Mouse (Mus musculus): ENCODE results near the gene Mdm2. TPM values are rescaled to one million over a fixed set of nuclear protein-coding genes. Genes with fewer than 3 reads are reported as not detected.
A peak's percentile ranks its signal among the peaks of the same experiment; 100 is the strongest.

Gene Mdm2
- polyA plus RNA-seq, 1 experiment = 36.0 TPM

GRCm38 (mm10) chr10:117709930-117710603, 491 bp downstream of the Mdm2 start:
- H3K4me3 ChIP-seq (ENCODE audit: insufficient read depth, poor library complexity, severe bottlenecking) = peak overlapping the region; percentile 92
- H3K79me2 ChIP-seq (ENCODE audit: control insufficient read depth, insufficient read depth) = peaks cover 60% of the 10 kb centered on the region
- peak; percentile 45 for TF ChIP-seq MYOD1 (IDR thresholded peaks at IDR 0.05; ENCODE audit: control insufficient read depth, insufficient read length, low read depth)
- no peak for TF ChIP-seq CEBPB (IDR thresholded peaks at IDR 0.05; ENCODE audit: low read depth)
- peaks cover 45% of the 10 kb centered on the region for H3K36me3 ChIP-seq (ENCODE audit: control insufficient read depth, insufficient read depth)
- peaks cover 49% of the 10 kb centered on the region for H3K79me3 ChIP-seq (ENCODE audit: low read depth)
- H3K27me3 ChIP-seq (ENCODE audit: control insufficient read depth, insufficient read depth, insufficient read length) = no peaks in the 10 kb centered on the region
- peak overlapping the region; percentile 95 for H3ac ChIP-seq (ENCODE audit: control insufficient read depth, insufficient read length, low read depth)

- TF ChIP-seq MAX (IDR thresholded peaks at IDR 0.05) (no peak), CTCF (IDR thresholded peaks at IDR 0.05; ENCODE audit: control insufficient read depth, insufficient read depth, insufficient read length) (no peak), MYOD1 (IDR thresholded peaks at IDR 0.05; ENCODE audit: control insufficient read depth, insufficient read length, low read depth) (no peak), FOSL1 (IDR thresholded peaks at IDR 0.05; ENCODE audit: insufficient read depth, low read length, poor library complexity, severe bottlenecking) (no peak)
- Histone ChIP-seq H3K36me3 (ENCODE audit: control insufficient read depth, insufficient read depth) (peaks cover 52% of the 10 kb centered on the region), H3ac (ENCODE audit: control insufficient read depth, insufficient read length, low read depth) (peak overlapping the region; percentile 95), H3K4me3 (ENCODE audit: insufficient read depth, poor library complexity, severe bottlenecking) (peak overlapping the region; percentile 92), H3K79me3 (ENCODE audit: low read depth) (peaks cover 56% of the 10 kb centered on the region), H3K79me2 (ENCODE audit: control insufficient read depth, insufficient read depth) (peaks cover 67% of the 10 kb centered on the region), H3K27me3 (ENCODE audit: control insufficient read depth, insufficient read depth, insufficient read length) (no peaks in the 10 kb centered on the region)
These were observed 1.2 kb downstream of the Mdm2 start for GRCm38 (mm10) chr10:117709326-117709830.

GRCm38 (mm10) chr10:117708856-117709255, 1.7 kb downstream of the Mdm2 start:
- H3K4me3 ChIP-seq (ENCODE audit: insufficient read depth, poor library complexity, severe bottlenecking) = peak overlapping the region; percentile 92
- H3K27me3 ChIP-seq (ENCODE audit: control insufficient read depth, insufficient read depth, insufficient read length) = no peaks in the 10 kb centered on the region
- peak overlapping the region; percentile 24 for H3ac ChIP-seq (ENCODE audit: control insufficient read depth, insufficient read length, low read depth)
- peaks cover 57% of the 10 kb centered on the region for H3K36me3 ChIP-seq (ENCODE audit: control insufficient read depth, insufficient read depth)
- no peak for TF ChIP-seq CEBPB (IDR thresholded peaks at IDR 0.05; ENCODE audit: low read depth)
- TF ChIP-seq MYOG (IDR thresholded peaks at IDR 0.05; ENCODE audit: control insufficient read depth, extremely low read depth, insufficient read length) = no peak
- TF ChIP-seq USF1 (IDR thresholded peaks at IDR 0.05; ENCODE audit: low read depth) = no peak
- no peak for TF ChIP-seq FOSL1 (IDR thresholded peaks at IDR 0.05; ENCODE audit: insufficient read depth, low read length, poor library complexity, severe bottlenecking)
- TF ChIP-seq CTCF (IDR thresholded peaks at IDR 0.05; ENCODE audit: control insufficient read depth, insufficient read depth, insufficient read length) = no peak
- TF ChIP-seq MAX (IDR thresholded peaks at IDR 0.05) = no peak
- TF ChIP-seq MYOD1 (IDR thresholded peaks at IDR 0.05; ENCODE audit: control insufficient read depth, insufficient read length, low read depth) = no peak
- H3K79me2 ChIP-seq (ENCODE audit: control insufficient read depth, insufficient read depth) = peaks cover 72% of the 10 kb centered on the region
- peaks cover 60% of the 10 kb centered on the region for H3K79me3 ChIP-seq (ENCODE audit: low read depth)

DNA sequence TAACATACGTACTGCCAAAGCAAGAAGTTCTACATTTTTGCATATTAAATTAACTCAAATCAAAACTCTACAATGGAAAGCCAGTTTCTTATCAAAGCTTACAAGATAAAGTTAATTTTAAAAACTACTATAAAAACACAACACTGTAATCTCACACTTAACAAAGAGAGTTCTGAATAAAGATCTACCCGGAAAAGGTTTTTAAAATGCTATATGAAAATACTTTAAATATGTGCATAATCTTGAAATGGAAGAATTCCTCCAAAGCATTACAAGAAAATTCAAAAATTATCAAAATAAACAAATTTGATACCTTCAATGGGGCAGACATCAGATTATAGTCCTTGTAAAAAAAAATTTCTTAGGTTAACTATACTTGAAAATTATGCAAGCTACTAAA, 2.2 kb downstream of the Mdm2 start:
- Histone ChIP-seq H3K79me2 (ENCODE audit: control insufficient read depth, insufficient read depth) (peaks cover 77% of the 10 kb centered on the region), H3ac (ENCODE audit: control insufficient read depth, insufficient read length, low read depth) (no peak overlapping the region), H3K27me3 (ENCODE audit: control insufficient read depth, insufficient read depth, insufficient read length) (no peaks in the 10 kb centered on the region), H3K4me3 (ENCODE audit: insufficient read depth, poor library complexity, severe bottlenecking) (peak overlapping the region; percentile 92), H3K36me3 (ENCODE audit: control insufficient read depth, insufficient read depth) (peaks cover 62% of the 10 kb centered on the region), H3K79me3 (ENCODE audit: low read depth) (peaks cover 62% of the 10 kb centered on the region)
- no peak for TF ChIP-seq MYOG (IDR thresholded peaks at IDR 0.05; ENCODE audit: control insufficient read depth, extremely low read depth, insufficient read length)
- no peak for TF ChIP-seq USF1 (IDR thresholded peaks at IDR 0.05; ENCODE audit: low read depth)
- TF ChIP-seq CTCF (IDR thresholded peaks at IDR 0.05; ENCODE audit: control insufficient read depth, insufficient read depth, insufficient read length) = no peak
- TF ChIP-seq MYOD1 (IDR thresholded peaks at IDR 0.05; ENCODE audit: control insufficient read depth, insufficient read length, low read depth) = no peak
- TF ChIP-seq FOSL1 (IDR thresholded peaks at IDR 0.05; ENCODE audit: insufficient read depth, low read length, poor library complexity, severe bottlenecking) = no peak
- no peak for TF ChIP-seq MAX (IDR thresholded peaks at IDR 0.05)
- TF ChIP-seq CEBPB (IDR thresholded peaks at IDR 0.05; ENCODE audit: low read depth) = no peak

GRCm38 (mm10) chr10:117707114-117707838, 3.3 kb downstream of the Mdm2 start:
- Histone ChIP-seq H3ac (ENCODE audit: control insufficient read depth, insufficient read length, low read depth) (no peak overlapping the region), H3K79me2 (ENCODE audit: control insufficient read depth, insufficient read depth) (peaks cover 88% of the 10 kb centered on the region), H3K4me3 (ENCODE audit: insufficient read depth, poor library complexity, severe bottlenecking) (no peak overlapping the region), H3K27me3 (ENCODE audit: control insufficient read depth, insufficient read depth, insufficient read length) (no peaks in the 10 kb centered on the region), H3K79me3 (ENCODE audit: low read depth) (peaks cover 72% of the 10 kb centered on the region), H3K36me3 (ENCODE audit: control insufficient read depth, insufficient read depth) (peaks cover 73% of the 10 kb centered on the region)
- TF ChIP-seq MYOD1 (IDR thresholded peaks at IDR 0.05; ENCODE audit: control insufficient read depth, insufficient read length, low read depth) = no peak
- TF ChIP-seq FOSL1 (IDR thresholded peaks at IDR 0.05; ENCODE audit: insufficient read depth, low read length, poor library complexity, severe bottlenecking) = no peak
- TF ChIP-seq CTCF (IDR thresholded peaks at IDR 0.05; ENCODE audit: control insufficient read depth, insufficient read depth, insufficient read length) = no peak
- TF ChIP-seq MYOG (IDR thresholded peaks at IDR 0.05; ENCODE audit: control insufficient read depth, extremely low read depth, insufficient read length) = no peak
- no peak for TF ChIP-seq CEBPB (IDR thresholded peaks at IDR 0.05; ENCODE audit: low read depth)
- no peak for TF ChIP-seq USF1 (IDR thresholded peaks at IDR 0.05; ENCODE audit: low read depth)
- TF ChIP-seq MAX (IDR thresholded peaks at IDR 0.05) = no peak

Measured in C2C12 (cell line).